Mouse (Mus musculus) hindbrain, embryonic 15.5 days (tissue): Measurements from ENCODE around the gene Sox2. TPM values are rescaled to one million over a fixed set of nuclear protein-coding genes. Genes with fewer than 3 reads are reported as not detected.

Experiments
- ATAC-seq: fragments of 200-750 bp; cut with Nextera tagmentation; 2 replicates; pipeline ENCODE4 v1.8.0; 2017; ENCODE audit warnings: low read depth, moderate number of reproducible peaks, moderate TSS enrichment; ENCODE audit not compliant: low FRiP score
- H3K27ac ChIP-seq: fragments of 300-500 bp; sonication (generic); replicated peaks from 2 replicates; pipeline ENCODE4 v1.5.1; 2015; ENCODE audit warnings: mild to moderate bottlenecking, inconsistent platforms
- H3K27me3 ChIP-seq: fragments of 300-500 bp; sonication (generic); 2 replicates; pipeline ENCODE4 v1.6.1; 2015; ENCODE audit warnings: control low read depth, inconsistent platforms
- H3K36me3 ChIP-seq: fragments of 300-500 bp; sonication (generic); 2 replicates; pipeline ENCODE4 v1.6.1; 2015; ENCODE audit warnings: control low read depth, inconsistent platforms
- H3K4me1 ChIP-seq: fragments of 300-500 bp; sonication (generic); replicated peaks from 2 replicates; pipeline ENCODE4 v1.6.1; 2015; ENCODE audit warnings: control low read depth, inconsistent platforms
- H3K4me2 ChIP-seq: fragments of 300-500 bp; sonication (generic); 2 replicates; pipeline ENCODE4 v1.6.1; 2015; ENCODE audit warnings: moderate library complexity, mild to moderate bottlenecking, inconsistent platforms
- H3K4me3 ChIP-seq: fragments of 300-500 bp; sonication (generic); 2 replicates; pipeline ENCODE4 v1.5.1; 2015; ENCODE audit warnings: mild to moderate bottlenecking, inconsistent platforms
- H3K9ac ChIP-seq: fragments of 300-500 bp; sonication (generic); 2 replicates; pipeline ENCODE4 v1.6.1; 2015; ENCODE audit warnings: inconsistent platforms
- H3K9me3 ChIP-seq: fragments of 300-500 bp; sonication (generic); 2 replicates; pipeline ENCODE4 v1.6.1; 2016; ENCODE audit warnings: control low read depth, inconsistent platforms
- WGBS: fragments of 180-500 bp; shearing (Covaris S2); methylation state at CpG from one replicate; pipeline ENCODE4 v1.1.7; 2015; 5-methylcytosine and 5-hydroxymethylcytosine counted together
- polyA plus RNA-seq: library from polyadenylated mRNA; unstranded; fragments of >200 nt; fragmentation: Nextera tagmentation; extraction: Ambion mirVana; gene quantifications from 2 replicates; pipeline ENCODE4 v1.2.1, GENCODE M21; 2015

Gene Sox2
- polyA plus RNA-seq, 1 experiment from 2014 or later, result 19.2 TPM

GRCm38 (mm10) chr3:34656153-34656552 lies 5.9 kb downstream of the Sox2 start:
- Histone ChIP-seq H3K36me3 (no peaks in the 10 kb centered on the region), H3K4me3 (peak overlapping the region; percentile 39), H3K9ac (peak overlapping the region; percentile 25; the same call in 1 of the 2 replicates), H3K27me3 (peaks cover 37% of the 10 kb centered on the region), H3K4me1 (0 out of 2 replicates have a peak, but pooled peaks cover under 1% of the 10 kb centered on the region), H3K9me3 (no peaks in the 10 kb centered on the region), H3K4me2 (peak overlapping the region; percentile 42), H3K27ac (peak overlapping the region; percentile 87)
- 10% methylated on average over 3 of the region's 3 CpGs for WGBS
- ATAC-seq, result no peak

DNA sequence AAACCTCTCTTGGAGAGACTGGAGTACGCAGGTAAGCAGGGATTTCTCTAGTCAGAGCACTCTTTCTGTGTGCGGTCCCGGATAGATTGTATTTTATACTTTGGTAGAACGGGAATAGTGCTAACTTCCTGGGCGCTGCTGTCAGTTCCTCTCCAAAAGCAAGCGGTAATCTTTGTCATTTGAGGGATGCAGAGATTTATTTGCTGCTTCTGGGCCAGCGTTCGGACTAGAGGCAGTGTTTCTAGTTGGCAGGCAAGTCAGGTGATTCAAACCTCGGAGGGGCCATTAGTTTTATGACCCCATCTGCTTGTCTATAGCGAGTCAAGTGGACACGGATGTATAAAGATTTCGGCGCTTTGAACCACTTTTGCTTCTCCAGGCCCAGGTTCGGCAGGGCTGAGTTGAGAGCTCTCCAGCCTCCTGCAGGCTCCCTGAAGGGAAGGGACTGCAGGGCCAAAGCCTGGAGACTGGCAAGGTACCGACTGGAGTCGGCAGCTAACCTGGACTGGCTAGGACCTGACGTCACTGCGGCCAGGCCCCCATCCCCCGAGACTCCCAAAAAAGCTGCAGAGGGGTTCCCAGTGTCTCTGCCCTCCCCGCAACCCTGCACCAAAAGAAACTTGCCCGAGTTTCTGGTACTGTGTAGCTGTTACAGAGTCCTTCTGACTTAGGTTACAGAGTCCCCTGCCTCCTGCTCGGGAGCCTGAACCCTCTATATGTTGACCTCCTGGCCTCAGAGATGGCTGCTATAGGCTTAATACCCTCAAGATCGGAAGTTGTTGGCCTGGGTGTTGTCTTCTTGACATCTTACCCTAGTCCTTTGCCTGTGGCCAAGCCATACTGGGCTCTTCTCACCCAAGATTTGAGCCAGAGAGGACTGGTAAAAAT lies 6.9 kb downstream of the Sox2 start:
- no peaks in the 10 kb centered on the region for H3K36me3 ChIP-seq
- peaks cover 37% of the 10 kb centered on the region for H3K27me3 ChIP-seq
- peak overlapping the region; percentile 25 for H3K9ac ChIP-seq
- H3K9me3 ChIP-seq, result no peaks in the 10 kb centered on the region
- H3K4me3 ChIP-seq, result peak overlapping the region; percentile 39
- peak overlapping the region; percentile 42 for H3K4me2 ChIP-seq
- 8% methylated on average over 23 of the region's 23 CpGs for WGBS
- no peak for ATAC-seq
- 0 out of 2 replicates have a peak, but pooled peaks cover 4% of the 10 kb centered on the region for H3K4me1 ChIP-seq
- H3K27ac ChIP-seq, result peak overlapping the region; percentile 87

DNA sequence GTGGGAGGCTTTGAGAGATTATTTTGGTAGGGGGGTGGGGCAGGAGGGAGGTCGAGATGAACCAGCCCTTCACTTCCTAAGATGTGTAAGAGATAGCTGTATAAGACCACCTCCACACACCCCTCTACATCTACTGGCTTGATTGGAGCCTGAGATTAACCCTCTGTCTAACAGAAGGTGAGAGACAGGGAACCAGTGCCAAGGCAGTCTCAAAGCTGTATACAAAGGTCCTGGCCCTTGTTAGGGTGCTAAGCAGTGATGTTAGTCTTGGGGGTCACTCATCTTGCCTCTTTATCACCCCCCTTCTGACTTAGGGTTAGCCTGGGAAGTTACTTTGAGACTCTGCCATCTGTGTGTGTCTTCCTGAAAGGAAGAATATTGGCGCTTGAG lies 7.5 kb downstream of the Sox2 start:
- H3K27me3 ChIP-seq, result peaks cover 37% of the 10 kb centered on the region
- WGBS, result 29% methylated on average over 2 of the region's 2 CpGs
- H3K4me3 ChIP-seq, result peak overlapping the region; percentile 39

GRCm38 (mm10) chr3:34658241-34658965 lies 8.2 kb downstream of the Sox2 start:
- H3K4me1 ChIP-seq, result 0 out of 2 replicates have a peak, but pooled peaks cover 4% of the 10 kb centered on the region
- 0 out of 2 replicates have a peak overlapping the region, but pooled peaks have one; percentile 25 for H3K9ac ChIP-seq
- no peaks in the 10 kb centered on the region for H3K36me3 ChIP-seq
- H3K9me3 ChIP-seq, result no peaks in the 10 kb centered on the region
- peaks cover 37% of the 10 kb centered on the region for H3K27me3 ChIP-seq
- H3K4me3 ChIP-seq, result no peak overlapping the region
- H3K27ac ChIP-seq, result peak overlapping the region; percentile 87
- ATAC-seq, result no peak
- peak overlapping the region; percentile 42 for H3K4me2 ChIP-seq
- 55% methylated on average over 7 of the region's 7 CpGs for WGBS

More for the DNA sequence above, 7.5 kb downstream of the Sox2 start:
- Histone ChIP-seq H3K4me2 (peak overlapping the region; percentile 42), H3K4me1 (0 out of 2 replicates have a peak, but pooled peaks cover 4% of the 10 kb centered on the region), H3K9me3 (no peaks in the 10 kb centered on the region), H3K27ac (peak overlapping the region; percentile 87), H3K9ac (peak overlapping the region; percentile 25), H3K36me3 (no peaks in the 10 kb centered on the region)
- ATAC-seq, result no peak

DNA sequence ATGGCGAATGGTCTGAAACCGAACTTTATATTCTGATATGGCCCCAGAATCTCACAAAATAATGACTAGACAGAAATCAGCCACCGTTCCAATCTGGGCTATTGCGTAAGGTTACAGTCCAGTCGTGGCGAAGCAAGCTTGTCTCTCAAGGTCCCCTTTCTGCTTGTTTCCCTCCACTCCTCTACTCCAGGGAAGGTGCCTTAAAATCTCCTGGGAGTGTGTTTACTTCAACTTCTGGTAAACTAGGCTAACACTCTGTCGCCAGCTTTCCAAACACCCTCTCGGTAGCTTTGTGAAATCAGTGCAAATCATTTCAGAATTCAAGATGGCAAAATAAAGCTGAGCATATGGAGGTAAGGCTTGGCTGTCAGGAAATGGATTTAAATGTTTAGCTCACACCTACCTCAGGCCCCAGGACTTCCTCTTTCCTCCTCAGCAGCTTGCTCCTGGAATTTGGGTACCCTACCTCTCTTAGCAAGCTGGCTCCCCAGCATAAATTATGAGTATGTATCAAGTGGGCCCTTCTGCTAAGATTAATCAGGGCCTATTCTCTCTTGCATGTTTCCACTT lies 8.8 kb downstream of the Sox2 start:
- ATAC-seq, result no peak
- Histone ChIP-seq H3K4me2 (peak overlapping the region; percentile 42), H3K36me3 (no peaks in the 10 kb centered on the region), H3K4me3 (no peak overlapping the region), H3K27ac (peak overlapping the region; percentile 87), H3K4me1 (peaks cover 9% of the 10 kb centered on the region), H3K9ac (no peak overlapping the region), H3K27me3 (peaks cover 37% of the 10 kb centered on the region), H3K9me3 (no peaks in the 10 kb centered on the region)
- WGBS, result 51% methylated on average over 8 of the region's 8 CpGs

DNA sequence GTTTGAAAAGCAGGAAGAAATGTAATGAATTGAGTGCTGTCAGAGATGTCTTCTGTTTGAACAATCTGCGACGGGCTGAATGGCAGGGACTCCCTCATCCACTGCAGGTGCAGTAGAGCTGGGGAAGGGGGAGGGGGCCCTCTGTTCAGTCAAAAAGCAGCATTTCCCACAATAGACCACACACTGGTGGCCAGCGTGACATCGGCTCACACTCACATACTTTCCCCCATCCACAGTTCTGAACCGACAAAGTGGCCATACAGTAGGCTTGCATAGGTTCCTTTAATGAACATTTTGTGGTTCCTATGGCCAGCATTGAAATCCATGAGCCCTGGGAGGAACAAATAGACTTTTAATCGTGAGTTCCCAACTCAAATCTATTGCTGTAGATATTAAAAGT lies 9.7 kb downstream of the Sox2 start:
- WGBS, result 15% methylated on average over 6 of the region's 6 CpGs
- Histone ChIP-seq H3K4me2 (peak overlapping the region; percentile 25), H3K9ac (no peak overlapping the region), H3K27me3 (peaks cover 40% of the 10 kb centered on the region), H3K4me3 (no peak overlapping the region), H3K4me1 (peaks cover 14% of the 10 kb centered on the region), H3K9me3 (no peaks in the 10 kb centered on the region), H3K36me3 (no peaks in the 10 kb centered on the region), H3K27ac (peak overlapping the region; percentile 87)
- ATAC-seq, result peak; percentile 25; the same call in 1 of the 2 replicates

DNA sequence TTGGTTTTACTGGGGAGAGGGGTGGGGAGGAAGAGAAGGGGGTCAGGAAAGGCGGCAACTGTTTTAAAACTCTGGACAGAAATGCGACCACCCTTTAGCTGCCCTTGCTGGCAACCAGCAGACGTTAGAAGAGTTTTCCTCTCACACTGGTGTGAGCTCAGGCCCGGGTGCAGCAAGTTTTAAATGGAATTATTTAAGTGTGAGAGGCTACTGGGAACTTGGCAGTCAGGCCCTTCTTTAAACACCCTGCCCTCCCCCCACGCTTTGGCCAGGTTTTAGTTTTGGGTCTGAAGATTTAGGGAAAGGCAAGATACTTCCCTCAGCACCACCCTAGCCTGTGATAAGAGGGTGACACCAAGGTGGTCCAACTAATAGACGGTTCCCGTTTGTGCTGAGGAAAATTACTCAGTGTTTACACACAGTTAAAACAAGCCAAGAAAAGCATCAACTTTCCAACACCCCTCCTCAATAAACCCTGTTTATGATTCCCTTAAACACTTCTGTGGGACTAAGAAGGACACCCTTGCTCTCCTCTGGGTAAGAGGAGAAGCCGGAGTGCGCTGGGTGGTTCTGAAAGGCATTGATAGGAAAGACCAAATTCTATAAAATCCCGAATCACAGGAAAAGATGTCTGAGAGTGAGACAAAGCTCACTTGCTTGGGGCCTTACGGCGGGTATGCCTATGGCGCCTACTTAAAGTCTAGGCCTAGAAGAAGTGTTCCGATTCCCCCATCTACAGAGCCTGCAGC lies 10.5 kb downstream of the Sox2 start:
- Histone ChIP-seq H3K27me3 (peaks cover 46% of the 10 kb centered on the region), H3K4me1 (peaks cover 14% of the 10 kb centered on the region)
- ATAC-seq, result no peak; the same call in 1 of the 2 replicates

DNA sequence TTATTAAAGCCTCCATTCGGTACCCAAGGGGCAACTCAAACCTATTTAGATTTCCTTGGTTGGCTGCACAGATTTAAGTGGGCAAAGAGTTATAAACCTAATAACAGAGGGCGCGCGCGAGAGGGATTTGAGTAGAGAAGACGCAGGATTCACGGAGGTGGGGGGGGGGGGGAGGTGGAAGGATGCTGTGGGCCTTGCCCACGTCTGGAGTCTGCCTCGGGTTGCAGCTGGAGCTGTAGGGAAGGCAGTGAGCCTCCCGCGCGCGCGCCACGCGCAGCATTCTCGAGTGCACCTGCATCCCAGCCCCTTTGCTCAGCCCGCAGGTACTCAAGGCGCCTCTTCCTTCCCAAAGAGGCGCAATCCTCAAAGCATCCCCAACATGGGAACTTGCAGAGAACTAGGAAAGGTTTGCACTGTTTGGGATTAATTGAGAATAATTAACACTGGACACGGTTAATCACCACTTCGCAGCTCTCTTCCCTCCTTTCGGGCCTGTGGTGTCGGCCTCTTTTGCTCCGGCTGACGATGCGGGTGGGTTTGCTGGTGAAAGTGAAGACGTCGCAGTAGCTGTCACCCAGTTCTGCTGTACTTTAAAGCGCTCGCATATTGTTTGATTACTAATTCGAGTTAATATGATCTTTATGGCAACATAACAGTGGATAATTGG lies 11.3 kb downstream of the Sox2 start:
- Histone ChIP-seq H3K9me3 (no peaks in the 10 kb centered on the region), H3K27me3 (peaks cover 53% of the 10 kb centered on the region), H3K9ac (no peak overlapping the region), H3K27ac (peak overlapping the region; percentile 87), H3K4me3 (no peak overlapping the region), H3K4me1 (peaks cover 14% of the 10 kb centered on the region), H3K4me2 (peak overlapping the region; percentile 61), H3K36me3 (no peaks in the 10 kb centered on the region)
- no peak for ATAC-seq
- 3% methylated on average over 32 of the region's 32 CpGs for WGBS

More for the DNA sequence above, 10.5 kb downstream of the Sox2 start:
- Histone ChIP-seq H3K4me2 (peak overlapping the region; percentile 61), H3K36me3 (no peaks in the 10 kb centered on the region), H3K9ac (no peak overlapping the region), H3K9me3 (no peaks in the 10 kb centered on the region), H3K4me3 (no peak overlapping the region), H3K27ac (peak overlapping the region; percentile 87)
- WGBS, result 14% methylated on average over 14 of the region's 14 CpGs

DNA sequence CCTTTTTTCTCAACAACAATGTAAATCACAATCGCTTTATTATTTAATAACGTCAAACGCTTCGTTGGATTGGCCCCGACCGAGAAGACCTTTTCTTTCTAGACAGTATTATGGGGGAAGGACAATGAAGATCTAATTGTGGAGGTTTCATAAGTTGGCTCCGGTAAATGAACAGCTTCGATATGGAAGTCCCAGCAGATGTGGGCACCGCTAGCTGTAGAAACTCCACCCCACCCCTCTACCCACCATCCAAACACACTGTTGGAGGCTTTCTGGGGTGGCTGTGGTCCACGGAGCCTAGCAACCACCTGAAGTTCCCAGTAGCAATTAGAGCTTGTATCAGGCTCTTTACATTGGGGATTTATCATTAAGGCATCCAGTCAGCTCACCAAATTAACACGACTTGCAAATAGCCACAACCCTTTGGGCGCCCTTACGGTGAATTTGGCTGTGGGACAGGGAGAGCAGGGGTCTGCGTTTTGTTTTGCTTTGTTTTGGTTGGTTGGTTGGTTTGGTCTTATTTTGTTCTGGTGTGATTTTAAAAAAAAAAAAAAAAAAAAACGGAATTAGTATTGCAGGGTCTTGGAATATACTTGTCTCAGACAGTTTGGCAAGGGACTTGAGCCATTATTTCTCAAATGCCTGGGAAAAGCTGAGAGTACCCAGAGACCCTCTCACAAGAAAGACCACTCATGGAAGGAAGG lies 12.0 kb downstream of the Sox2 start:
- 4% methylated on average over 15 of the region's 15 CpGs for WGBS
- ATAC-seq, result no peak
- Histone ChIP-seq H3K4me3 (peak overlapping the region; percentile 31; the same call in 1 of the 2 replicates), H3K27me3 (peaks cover 59% of the 10 kb centered on the region), H3K9ac (no peak overlapping the region; the same call in 1 of the 2 replicates), H3K4me2 (peak overlapping the region; percentile 61), H3K4me1 (peaks cover 18% of the 10 kb centered on the region), H3K27ac (peak overlapping the region; percentile 87), H3K9me3 (no peaks in the 10 kb centered on the region), H3K36me3 (no peaks in the 10 kb centered on the region)
